Mouse (Mus musculus) testis, postnatal 14 days (tissue): ENCODE results near the gene Cdc27.

ENCODE experiments used
- DNase-seq: peaks from one replicate; pipeline ENCODE4 v3.0.0; 2021; ENCODE audit warnings: low spot score

The Cdc27 gene

GRCm38 (mm10) chr11:104479505-104479904 is 70.9 kb downstream of the Cdc27 start:
- DNase-seq = no peak

- peak; percentile 97 for DNase-seq
These were observed 81.0 kb downstream of the Cdc27 start for GRCm38 (mm10) chr11:104469371-104469835.

GRCm38 (mm10) chr11:104468751-104469268 is 81.6 kb downstream of the Cdc27 start, which contains the start of gene Kansl1:
TSS of gene Kansl1 (minus strand) at chr11:104468861.
- peak; percentile 72 for DNase-seq

- DNase-seq = no peak
These were observed 82.7 kb downstream of the Cdc27 start for GRCm38 (mm10) chr11:104467698-104468097.

- DNase-seq = no peak
These were observed 88.9 kb downstream of the Cdc27 start for GRCm38 (mm10) chr11:104461551-104461950.

- no peak for DNase-seq
These were observed 90.7 kb downstream of the Cdc27 start for GRCm38 (mm10) chr11:104459671-104460070.

- no peak for DNase-seq
These were observed 91.9 kb downstream of the Cdc27 start for GRCm38 (mm10) chr11:104458507-104458906.
